Mouse (Mus musculus) frontal cortex, postnatal 14 days (tissue): ENCODE measurements around the gene Nr0b1.

Experiments
- DNase-seq, 2 experiments: peaks; one replicate each; pipeline ENCODE4 v3.0.0; 2022; ENCODE audit warnings: low spot score in 2 of 2

The Nr0b1 gene

GRCm38 (mm10) chrX:86191614-86192419 lies at the start of gene Nr0b1:
TSS of gene Nr0b1 (plus strand) at chrX:86191764.
- DNase-seq = no peak

DNA sequence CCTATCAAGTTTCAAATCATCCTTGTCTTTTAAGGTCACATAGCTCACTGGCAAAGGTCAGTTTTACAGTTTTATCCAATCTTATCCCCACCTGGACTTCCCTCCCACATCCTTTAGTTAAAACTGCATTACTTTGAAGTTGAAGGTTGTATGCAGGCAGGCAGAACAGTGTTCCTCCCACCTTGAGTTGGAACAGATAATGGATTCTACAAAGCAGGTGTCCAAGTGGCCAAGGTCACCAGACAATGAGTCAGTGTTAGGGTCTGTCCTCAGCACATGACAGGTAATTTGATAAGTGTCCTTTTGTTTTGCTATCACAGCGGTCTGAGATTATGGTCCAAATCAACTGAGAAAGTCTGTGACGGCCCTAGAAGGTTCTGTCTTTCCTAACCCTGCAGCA lies 4.3 kb upstream of the Nr0b1 start:
- DNase-seq = no peak

DNA sequence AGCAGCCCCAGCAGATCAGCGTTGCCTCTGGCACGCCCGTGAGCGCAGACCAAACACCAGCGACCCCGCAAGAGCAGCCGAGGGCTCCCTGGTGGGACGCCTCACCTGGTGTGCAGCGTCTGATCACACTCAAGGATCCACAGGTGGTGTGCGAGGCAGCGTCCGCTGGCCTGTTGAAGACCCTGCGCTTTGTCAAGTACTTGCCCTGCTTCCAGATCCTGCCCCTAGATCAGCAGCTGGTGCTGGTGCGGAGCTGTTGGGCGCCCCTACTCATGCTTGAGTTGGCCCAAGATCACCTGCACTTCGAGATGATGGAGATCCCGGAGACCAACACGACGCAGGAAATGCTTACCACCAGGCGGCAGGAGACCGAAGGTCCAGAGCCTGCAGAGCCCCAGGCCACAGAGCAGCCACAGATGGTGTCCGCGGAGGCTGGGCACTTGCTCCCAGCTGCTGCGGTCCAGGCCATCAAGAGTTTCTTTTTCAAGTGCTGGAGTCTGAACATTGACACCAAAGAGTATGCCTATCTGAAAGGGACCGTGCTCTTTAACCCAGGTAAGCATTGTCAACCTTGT lies 943 bp downstream of the Nr0b1 start:
- no peak for DNase-seq

GRCm38 (mm10) chrX:86193386-86193785 lies 1.8 kb downstream of the Nr0b1 start:
- DNase-seq = no peak

- no peak for DNase-seq
Measured at GRCm38 (mm10) chrX:86237246-86237645, 45.7 kb downstream of the Nr0b1 start.
